ENCODE assay signal across 9 mouse cellular contexts in genomic region chr6:106822329-106822728, GRCm38 (mm10). TPM values are rescaled to one million over a fixed set of nuclear protein-coding genes. Genes with fewer than 3 reads are reported as not detected.
DNase-seq lines count a peak whose midpoint lies in the region; ATAC-seq lines count a peak whose summit lies in the region.
"Had no signal": no experiment of that assay in that cellular context is flagged by ENCODE, and none has a peak within 500 bp of the region (broad histone marks: within the 10 kb centered on the region; RNA-seq: fewer than 3 reads in every experiment).

No protein-coding gene starts in this region.

- DNase-seq in frontal cortex, postnatal 36 days (ENCODE audit: low spot score in 2 of 2): peak; percentile 11 to 59
- no peak for DNase-seq in frontal cortex, postnatal 25 days (ENCODE audit: low spot score in 2 of 2)
- peak; percentile 18 for DNase-seq in 3134 (ENCODE audit: extremely low read depth, insufficient read length, low spot score)
- DNase-seq in cerebellum, adult 11-12 months: peak; percentile 32
- DNase-seq in retina, embryonic 14.5 days (ENCODE audit: low spot score): peak; percentile 57
- DNase-seq in heart, adult 11 months: no peak
- no peak for DNase-seq in gastrocnemius, postnatal 25 days

- H3K4me3 ChIP-seq in hindbrain, embryonic 15.5 days: no peak overlapping the region

- H3K36me3 ChIP-seq in hindbrain, embryonic 15.5 days: no peaks in the 10 kb centered on the region

- 48% methylated on average over 1 of the region's 1 CpGs for WGBS in hindbrain, embryonic 15.5 days

- H3K9me3 ChIP-seq in hindbrain, embryonic 15.5 days: no peaks in the 10 kb centered on the region

- 0 out of 2 replicates have a peak, but pooled peaks have one; percentile 30 for ATAC-seq in hindbrain, embryonic 15.5 days (ENCODE audit: low FRiP score, low read depth)

- peaks cover 3% of the 10 kb centered on the region; the same call in 1 of the 2 replicates for H3K4me1 ChIP-seq in hindbrain, embryonic 15.5 days (replicated peaks)

- H3K9ac ChIP-seq in hindbrain, embryonic 15.5 days: no peak overlapping the region
- H3K9ac ChIP-seq: liver, embryonic 14.5 days had no signal

- no peak overlapping the region for H3K4me2 ChIP-seq in hindbrain, embryonic 15.5 days

- no peaks in the 10 kb centered on the region for H3K27me3 ChIP-seq in hindbrain, embryonic 15.5 days

- H3K27ac ChIP-seq in hindbrain, embryonic 15.5 days (replicated peaks): no peak overlapping the region
- H3K27ac ChIP-seq: liver, embryonic 14.5 days had no signal

RNA-seq across cellular contexts. Expression of gene Crbn, which starts 22.5 kb away (rescaled TPM):
- 57.7 and 61.8 TPM in 2 replicates for polyA plus RNA-seq in hindbrain, embryonic 15.5 days (2015; fragmentation: Nextera tagmentation; extraction: Ambion mirVana)
- 10 to 100 TPM; 33.6 to 36.4 TPM for total RNA-seq in gastrocnemius, postnatal 25 days (2021)

RNA-seq across cellular contexts. Expression of gene Trnt1, which starts 53.4 kb away (rescaled TPM):
- polyA plus RNA-seq in hindbrain, embryonic 15.5 days (2015; fragmentation: Nextera tagmentation; extraction: Ambion mirVana): 56.6 and 56.9 TPM in 2 replicates
- 10 to 100 TPM; 19.9 to 20.6 TPM for total RNA-seq in gastrocnemius, postnatal 25 days (2021)

Comparison
In these comparisons a context has a peak if more than half of its experiments do, and no peak if none do; other contexts are left out.
1. DNase-seq: peak in frontal cortex, postnatal 36 days (2 of 2), 3134 (single experiment), cerebellum, adult 11-12 months (single experiment) and retina, embryonic 14.5 days (single experiment); none in frontal cortex, postnatal 25 days (0 of 2), heart, adult 11 months (single experiment) and gastrocnemius, postnatal 25 days (single experiment).